Mouse (Mus musculus) megakaryocyte-erythroid progenitor cell, adult 5-6 weeks (primary cell): ENCODE results near the gene Tlcd2. TPM values are rescaled to one million over a fixed set of nuclear protein-coding genes. Genes with fewer than 3 reads are reported as not detected.
"Not testable (repeated sequence)": the region's sequence is repeated elsewhere in the genome, so short reads cannot be mapped to it uniquely, and the experiment has no call there.

ENCODE experiments used
- ATAC-seq: replicated peaks from 2 replicates; pipeline ENCODE4 v1.8.0; 2016; ENCODE audit warnings: mild to moderate bottlenecking, inconsistent platforms; ENCODE audit not compliant: severe bottlenecking, poor library complexity, low FRiP score, low TSS enrichment
- total RNA-seq, 2 experiments: library from RNA; stranded (forward) in 1 of 2; stranded (reverse) in 1 of 2; fragments of 200-1000, 215-1000 nt in 1 of 2; fragments of >200 nt in 1 of 2; fragmentation: Nextera tagmentation in 1 of 2; gene quantifications; 2 replicates each; pipeline ENCODE4 v1.2.3; 2014 to 2017

Gene Tlcd2
- total RNA-seq, 2 experiments from 2014 or later: 9.5 to 13.8 TPM

GRCm38 (mm10) chr11:75443711-75444110 is 17.8 kb upstream of the Tlcd2 start:
- ATAC-seq: no peak

GRCm38 (mm10) chr11:75448575-75448974 is 12.9 kb upstream of the Tlcd2 start:
- ATAC-seq: no peak

- ATAC-seq: no peak
Observed at GRCm38 (mm10) chr11:75449695-75450094, 11.8 kb upstream of the Tlcd2 start.

- ATAC-seq: peak; percentile 60
Observed at GRCm38 (mm10) chr11:75450304-75450908, 11.1 kb upstream of the Tlcd2 start.

GRCm38 (mm10) chr11:75450936-75451335 is 10.6 kb upstream of the Tlcd2 start:
- ATAC-seq: peak; percentile 11; the same call in 1 of the 2 replicates

GRCm38 (mm10) chr11:75452081-75452480 is 9.4 kb upstream of the Tlcd2 start:
- no peak for ATAC-seq

- no peak for ATAC-seq
Observed at GRCm38 (mm10) chr11:75452812-75453557, 8.5 kb upstream of the Tlcd2 start.

- peak; percentile 82 for ATAC-seq
Observed at GRCm38 (mm10) chr11:75453991-75454930, 7.3 kb upstream of the Tlcd2 start, which contains the start of gene Wdr81. TSS of gene Wdr81 (minus strand) at chr11:75454717.

GRCm38 (mm10) chr11:75455041-75455736 is 6.3 kb upstream of the Tlcd2 start:
- ATAC-seq: no peak

- ATAC-seq: not testable (repeated sequence)
Observed at GRCm38 (mm10) chr11:75455971-75456370, 5.5 kb upstream of the Tlcd2 start.

GRCm38 (mm10) chr11:75456440-75456871 is 5.1 kb upstream of the Tlcd2 start:
- ATAC-seq: no peak

- no peak for ATAC-seq
Observed at GRCm38 (mm10) chr11:75458169-75458568, 3.3 kb upstream of the Tlcd2 start.

- no peak for ATAC-seq
Observed at GRCm38 (mm10) chr11:75458628-75459041, 2.9 kb upstream of the Tlcd2 start.

- ATAC-seq: no peak
Observed at GRCm38 (mm10) chr11:75459141-75459711, 2.3 kb upstream of the Tlcd2 start.

GRCm38 (mm10) chr11:75459751-75460102 is 1.8 kb upstream of the Tlcd2 start:
- no peak for ATAC-seq

GRCm38 (mm10) chr11:75460103-75460843 is 1.2 kb upstream of the Tlcd2 start:
- peak; percentile 58 for ATAC-seq

- no peak for ATAC-seq
Observed at GRCm38 (mm10) chr11:75461743-75462252, 283 bp downstream of the Tlcd2 start.

GRCm38 (mm10) chr11:75462253-75462783 is 803 bp downstream of the Tlcd2 start:
- peak; percentile 26 for ATAC-seq
